Mouse (Mus musculus): Measurements from ENCODE around the gene Lix1l. TPM values are rescaled to one million over a fixed set of nuclear protein-coding genes. Genes with fewer than 3 reads are reported as not detected.

Lix1l gene
- polyA plus RNA-seq, 1 experiment, result 24.2 TPM

DNA sequence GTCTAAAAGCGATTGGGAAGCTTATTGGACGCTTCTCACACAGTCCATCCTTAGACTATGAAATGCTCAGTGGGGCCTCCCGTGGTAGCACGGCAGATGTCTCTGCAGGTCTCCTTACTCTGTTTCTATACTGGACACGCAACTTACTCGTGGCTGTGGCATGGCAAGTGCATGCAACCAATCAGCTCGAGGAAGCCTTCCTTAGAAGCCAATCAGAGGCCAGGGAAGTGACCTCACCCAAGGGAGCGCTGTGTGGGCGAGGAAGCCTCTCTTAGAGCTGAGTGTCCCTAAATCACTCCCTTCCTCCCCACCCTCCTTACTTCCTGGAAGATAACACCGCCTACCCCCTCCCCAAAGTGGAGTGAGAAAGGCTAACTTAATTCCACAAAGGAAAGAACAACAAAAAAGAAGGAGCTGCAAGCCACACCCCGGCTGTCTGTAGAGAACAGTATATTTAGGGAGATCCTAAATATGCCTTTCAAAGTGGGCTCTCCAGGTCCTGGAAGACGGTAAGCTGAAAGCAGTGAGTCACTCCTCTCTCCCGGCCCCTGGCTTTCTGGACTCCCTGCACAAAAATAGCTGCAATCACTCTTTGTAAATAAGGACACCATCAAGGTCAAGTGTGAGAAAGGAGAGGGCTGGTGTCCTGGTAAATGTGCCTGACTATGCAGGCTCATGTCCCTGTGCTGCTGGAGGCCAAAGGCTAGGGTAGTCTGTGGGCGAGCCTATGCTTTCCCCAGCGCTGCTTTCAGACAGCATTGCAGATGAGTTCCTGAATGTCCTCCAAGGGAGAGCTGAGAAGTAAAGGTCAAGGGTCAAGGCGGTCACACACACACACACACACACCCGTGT is 24.0 kb upstream of the Lix1l start, which contains the start of gene Gm16253:
Gm16253 (plus strand) TSS at position 295 of the 852 bp plus-strand sequence.
- TF ChIP-seq MAX (IDR thresholded peaks at IDR 0.05) (peak; percentile 96), CTCF (IDR thresholded peaks at IDR 0.05; ENCODE audit: control insufficient read depth, insufficient read depth, insufficient read length) (no peak)
- H3K4me3 ChIP-seq (ENCODE audit: insufficient read depth, poor library complexity, severe bottlenecking), result peak within 1 kb of the TSS; percentile 18
- no peaks in the 10 kb centered on the region for H3K27me3 ChIP-seq (ENCODE audit: control insufficient read depth, insufficient read depth, insufficient read length)
- no peaks in the 10 kb centered on the region for H3K79me3 ChIP-seq (ENCODE audit: low read depth)
- H3K36me3 ChIP-seq (ENCODE audit: control insufficient read depth, insufficient read depth), result no peaks in the 10 kb centered on the region
- H3K79me2 ChIP-seq (ENCODE audit: control insufficient read depth, insufficient read depth), result no peaks in the 10 kb centered on the region
- H3ac ChIP-seq (ENCODE audit: control insufficient read depth, insufficient read length, low read depth), result peak within 1 kb of the TSS; percentile 67

DNA sequence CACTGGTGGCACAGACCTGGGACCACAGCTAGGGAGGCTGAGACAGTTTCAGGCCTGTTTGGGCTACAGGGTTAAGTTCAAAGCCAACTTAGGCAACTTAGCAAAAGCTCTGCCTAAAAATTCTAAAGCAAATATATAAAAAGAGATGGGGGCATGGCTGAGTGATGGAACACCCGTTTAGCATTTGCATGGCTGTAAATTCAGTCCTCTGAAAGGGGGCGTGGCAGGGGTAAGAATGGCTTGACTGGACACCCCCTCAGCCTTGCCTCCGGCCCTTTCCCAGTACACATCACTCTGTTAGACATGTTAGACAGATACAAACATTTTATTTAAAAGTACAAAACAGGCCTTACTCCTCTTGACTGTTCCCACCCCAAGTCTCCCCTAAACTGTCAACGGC is 23.4 kb upstream of the Lix1l start:
- Histone ChIP-seq H3K27me3 (ENCODE audit: control insufficient read depth, insufficient read depth, insufficient read length) (no peaks in the 10 kb centered on the region), H3K79me3 (ENCODE audit: low read depth) (no peaks in the 10 kb centered on the region), H3K36me3 (ENCODE audit: control insufficient read depth, insufficient read depth) (no peaks in the 10 kb centered on the region), H3K79me2 (ENCODE audit: control insufficient read depth, insufficient read depth) (no peaks in the 10 kb centered on the region), H3ac (ENCODE audit: control insufficient read depth, insufficient read length, low read depth) (peak overlapping the region; percentile 67), H3K4me3 (ENCODE audit: insufficient read depth, poor library complexity, severe bottlenecking) (no peak overlapping the region)
- no peak for TF ChIP-seq MYOD1 (IDR thresholded peaks at IDR 0.05; ENCODE audit: control insufficient read depth, insufficient read length, low read depth)

DNA sequence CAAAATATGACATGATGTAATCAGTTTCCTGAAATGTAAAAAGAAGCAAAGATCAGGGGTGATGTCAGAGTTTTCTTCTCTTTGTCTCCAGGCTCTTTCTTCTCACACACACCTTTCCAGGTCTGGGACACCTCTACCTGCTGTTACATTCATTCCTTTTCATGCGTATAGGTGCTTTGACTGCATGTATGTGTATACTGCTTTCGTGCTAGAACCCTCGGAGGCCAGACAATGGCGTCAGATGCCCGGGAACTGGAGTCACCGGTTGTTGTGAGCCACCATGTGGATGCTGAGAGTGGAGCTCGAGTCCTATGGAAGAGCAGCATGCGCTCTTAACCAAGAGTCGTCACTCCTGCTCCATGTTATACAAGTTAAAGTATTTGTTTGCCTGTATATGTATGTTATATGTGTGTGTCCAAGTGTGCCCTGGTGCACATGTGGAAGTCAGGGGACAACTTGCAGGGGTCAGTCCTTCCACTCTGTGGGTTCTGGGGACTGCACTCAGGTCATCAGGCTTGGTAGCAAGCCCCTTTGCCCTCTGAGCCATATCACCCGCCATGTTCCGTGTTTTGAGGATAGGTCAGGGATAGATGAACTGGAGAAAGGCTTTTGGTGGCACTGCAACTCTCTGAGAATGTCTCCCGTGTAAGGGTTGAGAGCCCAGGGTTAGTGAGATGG is 22.2 kb upstream of the Lix1l start:
- Histone ChIP-seq H3K79me3 (ENCODE audit: low read depth) (no peaks in the 10 kb centered on the region), H3K4me3 (ENCODE audit: insufficient read depth, poor library complexity, severe bottlenecking) (no peak overlapping the region), H3K79me2 (ENCODE audit: control insufficient read depth, insufficient read depth) (no peaks in the 10 kb centered on the region), H3K27me3 (ENCODE audit: control insufficient read depth, insufficient read depth, insufficient read length) (no peaks in the 10 kb centered on the region), H3K36me3 (ENCODE audit: control insufficient read depth, insufficient read depth) (no peaks in the 10 kb centered on the region), H3ac (ENCODE audit: control insufficient read depth, insufficient read length, low read depth) (no peak overlapping the region)
- no peak for TF ChIP-seq MAX (IDR thresholded peaks at IDR 0.05)
- no peak for TF ChIP-seq FOSL1 (IDR thresholded peaks at IDR 0.05; ENCODE audit: insufficient read depth, low read length, poor library complexity, severe bottlenecking)
- TF ChIP-seq MYOD1 (IDR thresholded peaks at IDR 0.05; ENCODE audit: control insufficient read depth, insufficient read length, low read depth), result no peak
- TF ChIP-seq USF1 (IDR thresholded peaks at IDR 0.05; ENCODE audit: low read depth), result no peak
- TF ChIP-seq MYOG (IDR thresholded peaks at IDR 0.05; ENCODE audit: control insufficient read depth, extremely low read depth, insufficient read length), result no peak
- TF ChIP-seq CTCF (IDR thresholded peaks at IDR 0.05; ENCODE audit: control insufficient read depth, insufficient read depth, insufficient read length), result no peak
- TF ChIP-seq CEBPB (IDR thresholded peaks at IDR 0.05; ENCODE audit: low read depth), result no peak

DNA sequence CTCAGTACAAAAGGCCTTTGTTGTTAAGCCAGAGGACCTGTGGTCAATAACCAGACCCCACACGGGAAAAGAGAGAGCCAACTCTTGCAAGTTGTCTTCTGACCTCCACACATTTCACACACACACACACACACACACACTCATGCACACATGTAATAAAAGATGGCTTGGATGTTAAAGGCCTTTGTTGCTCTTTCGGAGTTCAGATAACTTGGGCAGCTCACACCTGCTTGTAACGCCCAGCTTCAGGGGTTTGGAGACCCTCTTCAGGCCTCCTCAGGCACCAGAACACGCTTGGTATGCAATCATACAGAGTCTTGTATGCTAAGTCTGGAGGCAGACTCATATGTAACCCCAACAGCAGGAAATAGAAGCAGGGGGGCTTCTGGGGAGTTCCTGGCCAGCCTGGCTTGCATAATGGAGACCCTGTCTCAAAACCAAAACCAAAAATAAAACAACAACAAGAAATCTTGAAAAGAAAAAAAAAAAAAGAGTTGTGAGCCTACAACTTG is 21.7 kb upstream of the Lix1l start:
- Histone ChIP-seq H3K79me2 (ENCODE audit: control insufficient read depth, insufficient read depth) (no peaks in the 10 kb centered on the region), H3K27me3 (ENCODE audit: control insufficient read depth, insufficient read depth, insufficient read length) (no peaks in the 10 kb centered on the region), H3K36me3 (ENCODE audit: control insufficient read depth, insufficient read depth) (no peaks in the 10 kb centered on the region), H3K4me3 (ENCODE audit: insufficient read depth, poor library complexity, severe bottlenecking) (no peak overlapping the region), H3K79me3 (ENCODE audit: low read depth) (no peaks in the 10 kb centered on the region), H3ac (ENCODE audit: control insufficient read depth, insufficient read length, low read depth) (no peak overlapping the region)
- TF ChIP-seq CEBPB (IDR thresholded peaks at IDR 0.05; ENCODE audit: low read depth) (no peak), MYOD1 (IDR thresholded peaks at IDR 0.05; ENCODE audit: control insufficient read depth, insufficient read length, low read depth) (no peak), MAX (IDR thresholded peaks at IDR 0.05) (no peak), MYOG (IDR thresholded peaks at IDR 0.05; ENCODE audit: control insufficient read depth, extremely low read depth, insufficient read length) (no peak), USF1 (IDR thresholded peaks at IDR 0.05; ENCODE audit: low read depth) (no peak), FOSL1 (IDR thresholded peaks at IDR 0.05; ENCODE audit: insufficient read depth, low read length, poor library complexity, severe bottlenecking) (no peak), CTCF (IDR thresholded peaks at IDR 0.05; ENCODE audit: control insufficient read depth, insufficient read depth, insufficient read length) (no peak)

DNA sequence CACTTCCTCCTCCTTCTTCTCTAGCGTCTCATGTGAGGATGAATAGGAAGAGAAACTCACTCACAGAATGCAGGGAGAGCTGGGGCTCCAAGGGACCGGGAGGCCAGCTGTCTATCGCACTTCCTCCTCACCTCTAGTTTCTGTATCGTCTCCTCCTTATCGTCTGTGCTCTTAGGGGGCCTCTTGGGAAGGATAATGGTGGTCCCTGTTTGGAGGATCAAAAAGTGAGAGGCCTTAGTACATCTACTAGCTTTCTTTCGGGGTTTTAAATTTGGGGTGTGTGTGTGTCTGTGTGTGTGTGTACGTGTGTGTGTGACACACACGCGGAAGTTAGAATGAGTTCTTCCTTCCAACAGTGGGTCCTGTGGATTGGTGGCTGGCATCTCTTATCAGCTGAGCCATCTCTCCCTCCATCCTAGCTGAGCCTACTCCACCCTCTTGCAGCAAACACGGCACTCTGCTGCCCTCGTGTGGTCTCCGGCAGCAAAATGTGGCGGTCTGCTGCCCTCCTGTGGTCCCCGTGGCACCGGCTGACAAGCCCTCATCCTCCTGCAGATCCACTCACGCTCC is 21.0 kb upstream of the Lix1l start:
- Histone ChIP-seq H3ac (ENCODE audit: control insufficient read depth, insufficient read length, low read depth) (peak overlapping the region; percentile 45), H3K36me3 (ENCODE audit: control insufficient read depth, insufficient read depth) (no peaks in the 10 kb centered on the region), H3K79me2 (ENCODE audit: control insufficient read depth, insufficient read depth) (no peaks in the 10 kb centered on the region), H3K4me3 (ENCODE audit: insufficient read depth, poor library complexity, severe bottlenecking) (no peak overlapping the region), H3K79me3 (ENCODE audit: low read depth) (no peaks in the 10 kb centered on the region), H3K27me3 (ENCODE audit: control insufficient read depth, insufficient read depth, insufficient read length) (no peaks in the 10 kb centered on the region)
- peak; percentile 100 for TF ChIP-seq CTCF (IDR thresholded peaks at IDR 0.05; ENCODE audit: control insufficient read depth, insufficient read depth, insufficient read length)
- no peak for TF ChIP-seq MYOG (IDR thresholded peaks at IDR 0.05; ENCODE audit: control insufficient read depth, extremely low read depth, insufficient read length)

DNA sequence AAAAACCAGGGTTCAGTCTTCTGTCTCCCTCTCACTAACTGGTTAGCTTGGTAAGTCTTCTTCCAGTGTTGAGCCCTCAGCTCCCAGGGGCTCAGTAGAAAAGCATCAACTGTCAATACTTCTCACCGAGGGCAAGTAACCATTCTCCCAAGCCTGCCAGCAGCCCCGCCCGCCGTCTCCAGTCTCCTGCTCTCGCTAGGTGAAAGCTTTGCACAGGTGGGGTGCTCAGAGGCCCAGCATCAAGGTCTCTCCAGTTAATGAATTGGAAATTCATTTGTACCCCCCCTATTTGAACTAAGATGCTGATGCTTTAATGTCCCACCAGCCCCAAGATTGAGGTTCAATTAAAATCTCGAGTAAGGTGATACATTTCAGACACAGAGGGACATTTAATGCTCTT is 19.8 kb upstream of the Lix1l start:
- H3K79me2 ChIP-seq (ENCODE audit: control insufficient read depth, insufficient read depth), result no peaks in the 10 kb centered on the region
- H3K79me3 ChIP-seq (ENCODE audit: low read depth), result no peaks in the 10 kb centered on the region
- H3K36me3 ChIP-seq (ENCODE audit: control insufficient read depth, insufficient read depth), result no peaks in the 10 kb centered on the region
- H3K27me3 ChIP-seq (ENCODE audit: control insufficient read depth, insufficient read depth, insufficient read length), result no peaks in the 10 kb centered on the region
- TF ChIP-seq FOSL1 (IDR thresholded peaks at IDR 0.05; ENCODE audit: insufficient read depth, low read length, poor library complexity, severe bottlenecking) (no peak), MYOD1 (IDR thresholded peaks at IDR 0.05; ENCODE audit: control insufficient read depth, insufficient read length, low read depth) (no peak), MYOG (IDR thresholded peaks at IDR 0.05; ENCODE audit: control insufficient read depth, extremely low read depth, insufficient read length) (no peak), USF1 (IDR thresholded peaks at IDR 0.05; ENCODE audit: low read depth) (no peak), CEBPB (IDR thresholded peaks at IDR 0.05; ENCODE audit: low read depth) (no peak), MAX (IDR thresholded peaks at IDR 0.05) (no peak)
- no peak overlapping the region for H3ac ChIP-seq (ENCODE audit: control insufficient read depth, insufficient read length, low read depth)
- no peak overlapping the region for H3K4me3 ChIP-seq (ENCODE audit: insufficient read depth, poor library complexity, severe bottlenecking)
